Mouse (Mus musculus) frontal cortex, postnatal 25 days (tissue): Measurements from ENCODE around the gene Cacna2d2.

Source experiments
- DNase-seq, 2 experiments: peaks; one replicate each; pipeline ENCODE4 v3.0.0; 2022; ENCODE audit warnings: low spot score in 2 of 2

The Cacna2d2 gene

GRCm38 (mm10) chr9:107456667-107457066, 57.3 kb downstream of the Cacna2d2 start:
- DNase-seq = peak; percentile 44 to 60

GRCm38 (mm10) chr9:107462907-107463306, 63.5 kb downstream of the Cacna2d2 start:
- DNase-seq = no peak

- peak; percentile 76 to 80 for DNase-seq
Measured at GRCm38 (mm10) chr9:107463509-107463908, 64.1 kb downstream of the Cacna2d2 start.

GRCm38 (mm10) chr9:107464130-107464529, 64.7 kb downstream of the Cacna2d2 start:
- no peak for DNase-seq

GRCm38 (mm10) chr9:107465657-107466056, 66.2 kb downstream of the Cacna2d2 start:
- DNase-seq = no peak

GRCm38 (mm10) chr9:107469213-107469795, 69.9 kb downstream of the Cacna2d2 start:
- no peak for DNase-seq

- no peak for DNase-seq
Measured at GRCm38 (mm10) chr9:107470427-107470826, 71.0 kb downstream of the Cacna2d2 start.

- no peak for DNase-seq
Measured at GRCm38 (mm10) chr9:107474016-107474415, 74.6 kb downstream of the Cacna2d2 start.

GRCm38 (mm10) chr9:107478979-107479378, 79.6 kb downstream of the Cacna2d2 start:
- DNase-seq = no peak

GRCm38 (mm10) chr9:107479593-107479992, 80.2 kb downstream of the Cacna2d2 start:
- DNase-seq = no peak

GRCm38 (mm10) chr9:107480477-107481069, 81.2 kb downstream of the Cacna2d2 start:
- DNase-seq = no peak

GRCm38 (mm10) chr9:107481340-107481739, 81.9 kb downstream of the Cacna2d2 start:
- DNase-seq = no peak

- no peak for DNase-seq
Measured at GRCm38 (mm10) chr9:107482004-107482403, 82.6 kb downstream of the Cacna2d2 start.

GRCm38 (mm10) chr9:107482770-107483169, 83.4 kb downstream of the Cacna2d2 start:
- no peak for DNase-seq

- DNase-seq = no peak
Measured at GRCm38 (mm10) chr9:107483714-107484113, 84.3 kb downstream of the Cacna2d2 start.

- DNase-seq = no peak
Measured at GRCm38 (mm10) chr9:107484302-107484701, 84.9 kb downstream of the Cacna2d2 start.

- no peak for DNase-seq
Measured at GRCm38 (mm10) chr9:107484766-107485165, 85.4 kb downstream of the Cacna2d2 start.

GRCm38 (mm10) chr9:107486086-107486485, 86.7 kb downstream of the Cacna2d2 start:
- DNase-seq = no peak

- DNase-seq = no peak
Measured at GRCm38 (mm10) chr9:107486507-107487225, 87.3 kb downstream of the Cacna2d2 start.

GRCm38 (mm10) chr9:107490146-107490545, 90.7 kb downstream of the Cacna2d2 start:
- no peak for DNase-seq

GRCm38 (mm10) chr9:107490625-107491024, 91.2 kb downstream of the Cacna2d2 start:
- no peak for DNase-seq

- DNase-seq = no peak
Measured at GRCm38 (mm10) chr9:107493511-107493910, 94.1 kb downstream of the Cacna2d2 start.

GRCm38 (mm10) chr9:107494238-107494637, 94.8 kb downstream of the Cacna2d2 start:
- no peak for DNase-seq
